Mouse (Mus musculus): ENCODE measurements at regions not wholly inside any gene's neighbourhood (a gene's known extent, or its start where the extent isn't known, plus 50 kb on each side); places are given as distances from the start of the nearest gene placed in this dataset.

GRCm38 (mm10) chr13:106388634-106389033 is 548.1 kb downstream of the Ipo11 start:
- TF ChIP-seq CTCF (IDR thresholded peaks at IDR 0.05; ENCODE audit: extremely low read depth, insufficient read depth, low read length) (no peak), POLR2A (IDR thresholded peaks at IDR 0.05; ENCODE audit: extremely low read depth, insufficient read depth, low read length) (no peak)

Measured in cortical plate, adult 2 months (tissue).